Mouse (Mus musculus): ENCODE results near the gene Fermt2. TPM values are rescaled to one million over a fixed set of nuclear protein-coding genes. Genes with fewer than 3 reads are reported as not detected.

Gene Fermt2
- 100 to 1,000 TPM; 102 to 105 TPM for total RNA-seq (2021)
- long read RNA-seq, experiment 1, transcript Fermt2-201 (15 exons, 3,293 nt) = major isoform, 46 of 86 reads
- long read RNA-seq, experiment 1, partial matches to known transcripts = 22 of 86 reads
- long read RNA-seq, experiment 1, other reads (novel, unspliced or antisense) = 18 of 86 reads
- long read RNA-seq, experiment 2, transcript Fermt2-201 (15 exons, 3,293 nt) = major isoform, 31 of 75 reads
- long read RNA-seq, experiment 2, partial matches to known transcripts = 12 of 75 reads
- long read RNA-seq, experiment 2, other reads (novel, unspliced or antisense) = 32 of 75 reads

DNA sequence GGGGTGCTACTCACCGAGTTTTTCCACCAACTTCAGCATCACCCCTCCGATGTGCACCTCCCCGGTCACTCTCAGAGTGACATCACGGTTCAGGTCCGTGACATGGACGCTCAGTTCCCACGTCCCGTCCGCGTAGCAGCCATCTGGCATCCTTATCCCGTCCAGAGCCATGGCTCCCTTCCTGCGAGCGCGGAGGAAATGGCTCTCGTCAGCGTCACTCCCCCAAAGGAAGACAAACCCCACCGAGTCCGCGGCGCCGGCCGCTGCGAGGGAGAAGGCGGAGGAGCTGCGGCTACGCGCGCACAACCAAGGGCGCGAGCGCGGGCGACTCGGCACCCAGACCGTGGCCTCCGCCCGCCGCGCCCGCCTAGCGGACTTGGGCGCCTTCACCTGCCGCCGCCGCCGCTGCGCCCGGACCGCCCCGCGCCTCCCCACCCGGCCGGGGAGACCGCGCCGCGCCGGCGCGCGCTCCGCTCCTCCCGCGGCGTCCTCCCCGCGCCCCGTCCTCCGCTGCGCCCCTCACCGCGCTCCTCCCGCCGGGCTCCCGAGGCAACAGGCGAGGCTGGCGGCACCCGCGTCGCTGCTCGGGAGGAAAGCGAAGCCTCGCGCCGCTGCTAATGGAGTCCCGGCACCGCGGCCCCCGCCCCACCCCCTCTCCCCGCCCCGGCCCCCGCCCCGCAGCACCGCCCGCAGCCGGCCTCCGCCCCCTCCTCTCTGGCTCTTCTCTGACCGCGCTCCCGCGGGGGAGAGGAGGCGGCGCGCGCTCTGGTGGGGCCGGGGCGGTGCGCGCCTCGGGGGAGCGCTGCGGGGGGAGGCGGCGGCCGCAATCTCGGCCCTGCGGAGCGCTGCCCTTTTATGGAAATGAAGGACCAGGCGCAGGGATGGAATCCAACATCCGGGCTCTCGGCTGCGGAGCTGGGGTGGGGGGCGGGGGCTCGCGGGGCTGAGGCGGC is at the start of gene Fermt2:
Fermt2 (minus strand) TSS at position 708 of the 953 bp plus-strand sequence.
- DNase-seq (ENCODE audit: low spot score in 2 of 2) = peak; percentile 77 to 80

DNA sequence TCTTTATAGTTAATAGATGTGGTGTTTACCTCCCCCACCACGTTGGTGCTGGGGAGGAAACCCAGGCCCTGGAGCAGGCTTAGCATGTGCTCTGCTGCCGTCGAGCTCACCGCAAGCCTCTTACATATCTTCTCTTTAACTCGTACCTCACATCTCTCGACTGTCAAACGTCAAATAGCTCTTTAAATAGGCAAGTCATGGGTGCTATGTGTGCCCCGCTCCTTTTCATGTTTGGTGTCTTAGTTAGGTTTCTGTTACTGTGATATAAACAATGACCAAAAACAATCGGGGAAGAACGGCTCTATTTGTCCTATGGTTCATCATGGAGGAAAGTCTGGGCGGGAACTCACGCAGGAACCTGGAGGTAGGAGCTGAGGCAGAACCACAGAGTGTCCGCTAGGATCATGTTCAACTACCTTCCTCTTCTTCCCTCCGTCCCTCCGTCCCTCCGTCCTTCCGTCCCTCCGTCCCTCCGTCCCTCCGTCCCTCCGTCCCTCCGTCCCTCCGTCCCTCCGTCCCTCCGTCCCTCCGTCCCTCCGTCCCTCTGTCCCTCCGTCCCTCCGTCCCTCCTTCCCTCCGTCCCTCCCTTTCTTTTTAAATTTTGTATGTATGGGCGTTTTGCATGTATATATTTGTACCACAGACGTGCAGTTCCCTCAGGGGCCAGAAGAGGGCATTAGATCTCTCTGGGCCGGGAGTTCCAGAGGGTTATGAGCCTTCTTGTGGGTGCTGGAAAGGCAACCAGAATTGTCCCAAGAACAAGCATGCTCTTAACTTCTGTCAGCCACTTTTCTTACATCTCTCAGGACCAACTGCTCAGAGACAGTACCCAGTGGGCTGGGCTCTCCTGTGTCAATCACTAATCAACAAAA is 36.4 kb upstream of the Fermt2 start:
- peak in 1 of 2 experiments; percentile 55 for DNase-seq (ENCODE audit: low spot score in 2 of 2)

DNA sequence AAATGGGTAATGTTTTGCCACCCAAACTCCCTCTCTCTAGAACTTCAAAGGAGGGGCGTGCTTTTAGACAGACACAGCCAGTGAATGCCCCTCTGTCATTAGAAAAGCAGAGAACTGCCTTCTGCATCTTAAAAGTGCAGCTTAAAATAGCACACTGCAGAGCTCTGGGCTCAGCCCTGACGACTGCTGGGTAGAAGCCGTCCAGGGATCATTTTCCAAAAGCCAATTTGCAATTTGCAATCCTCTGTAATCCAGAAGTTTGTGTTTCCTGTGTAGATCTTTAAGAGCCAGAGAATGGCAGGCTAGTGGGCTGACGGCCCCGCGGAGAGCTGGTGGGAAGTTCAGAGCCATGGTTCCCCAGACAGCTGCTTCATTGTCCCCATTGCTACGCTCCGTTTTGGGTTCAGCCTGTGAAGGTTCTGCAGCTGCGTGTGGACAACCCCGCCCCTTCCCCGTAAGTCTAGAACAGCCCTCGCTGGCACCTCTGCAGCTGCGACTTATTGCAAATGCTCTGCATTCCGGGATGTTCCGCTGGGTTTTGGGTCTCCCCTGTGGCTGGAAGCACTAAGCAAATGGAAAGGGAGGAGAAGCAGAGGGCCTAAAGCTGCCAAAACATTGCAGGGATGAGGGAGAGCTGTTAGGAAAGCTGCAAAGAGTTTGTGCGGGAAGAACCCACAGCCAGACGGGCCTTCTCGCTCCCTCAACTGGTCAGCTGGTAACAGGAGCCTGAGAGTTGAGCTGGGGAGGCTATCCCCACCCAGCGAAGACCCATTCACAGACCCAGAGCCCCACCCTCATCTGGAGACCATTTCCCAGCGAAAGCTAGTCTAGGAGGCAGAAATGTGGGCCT is 35.5 kb upstream of the Fermt2 start:
- DNase-seq (ENCODE audit: low spot score in 2 of 2) = peak in 1 of 2 experiments; percentile 52

DNA sequence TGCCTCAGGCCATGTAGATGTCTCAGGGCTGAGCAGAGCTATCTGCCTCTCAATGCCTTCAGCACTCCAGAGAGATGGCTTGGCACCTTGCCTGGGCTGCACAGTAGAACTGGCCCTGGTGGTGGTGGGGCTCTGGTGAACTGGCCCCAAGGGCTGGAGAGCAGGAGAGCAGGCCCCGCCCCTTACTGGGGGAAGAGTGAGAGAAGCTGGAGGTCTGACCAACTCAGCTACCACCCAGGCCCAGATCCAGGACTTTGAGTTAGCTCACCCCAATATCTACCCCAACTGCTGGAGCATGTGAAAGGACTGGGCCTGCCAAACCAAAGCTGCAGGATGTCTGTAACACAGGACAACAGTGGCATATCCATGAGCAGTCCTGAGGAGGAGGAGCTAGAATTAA is 33.7 kb upstream of the Fermt2 start:
- DNase-seq (ENCODE audit: low spot score in 2 of 2) = no peak

DNA sequence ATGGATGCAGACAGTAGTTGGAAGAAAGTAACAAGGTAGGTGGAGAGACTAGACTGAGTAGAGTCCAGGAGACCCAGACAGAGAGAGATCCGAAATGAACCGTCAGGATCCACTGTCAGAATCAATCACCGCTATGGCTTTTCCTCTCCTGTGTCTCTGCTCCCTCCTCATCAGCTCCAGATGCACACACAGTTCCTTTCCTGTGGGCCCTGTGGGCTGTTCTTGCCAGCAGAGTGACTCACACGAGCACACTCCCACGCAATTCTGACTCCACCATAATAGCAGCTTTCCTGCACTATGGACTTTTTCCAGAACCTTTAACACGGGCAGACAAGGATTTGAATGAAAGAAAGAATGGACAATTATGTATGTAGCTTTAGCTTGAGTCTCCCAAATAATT is 31.8 kb upstream of the Fermt2 start:
- peak in 1 of 2 experiments; percentile 41 for DNase-seq (ENCODE audit: low spot score in 2 of 2)

DNA sequence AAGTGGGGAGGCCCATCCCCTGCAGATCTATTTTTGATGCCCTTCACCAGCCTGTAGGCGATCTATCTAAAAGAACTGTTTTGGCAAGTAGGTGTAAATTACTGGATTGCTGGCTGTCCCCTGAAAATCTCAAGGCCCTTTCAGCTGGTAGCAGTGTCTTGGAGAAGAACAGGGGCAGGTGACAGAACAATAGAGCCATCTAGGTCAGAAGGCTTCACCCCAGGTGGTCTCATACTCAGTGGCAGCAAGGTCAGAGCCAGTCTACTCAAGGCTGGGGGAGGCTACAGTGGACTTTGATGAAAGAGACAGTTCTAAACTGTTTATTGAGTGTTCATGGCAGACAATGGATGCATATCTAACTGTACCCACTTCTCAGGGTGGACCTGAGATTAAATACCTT is 29.1 kb upstream of the Fermt2 start:
- DNase-seq (ENCODE audit: low spot score in 2 of 2) = no peak

DNA sequence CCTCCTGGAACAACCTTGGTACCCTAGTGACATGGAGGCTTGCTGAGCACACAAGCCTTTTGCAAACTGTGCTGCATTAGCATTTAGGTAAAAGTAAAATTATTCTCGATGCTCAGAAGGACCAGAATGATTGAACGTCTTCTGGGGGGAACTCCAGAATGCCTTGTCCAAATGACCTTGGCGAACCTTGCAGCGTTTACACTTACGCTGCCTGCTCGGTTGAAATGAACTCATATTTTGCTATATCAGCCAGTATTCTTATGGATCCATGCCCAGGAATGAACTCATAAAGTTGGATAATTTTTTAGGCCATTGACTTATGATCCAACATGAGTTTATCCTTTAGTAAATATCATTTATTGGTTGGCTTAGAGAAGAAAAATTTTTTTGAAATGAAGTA is 24.4 kb upstream of the Fermt2 start:
- DNase-seq (ENCODE audit: low spot score in 2 of 2) = no peak

DNA sequence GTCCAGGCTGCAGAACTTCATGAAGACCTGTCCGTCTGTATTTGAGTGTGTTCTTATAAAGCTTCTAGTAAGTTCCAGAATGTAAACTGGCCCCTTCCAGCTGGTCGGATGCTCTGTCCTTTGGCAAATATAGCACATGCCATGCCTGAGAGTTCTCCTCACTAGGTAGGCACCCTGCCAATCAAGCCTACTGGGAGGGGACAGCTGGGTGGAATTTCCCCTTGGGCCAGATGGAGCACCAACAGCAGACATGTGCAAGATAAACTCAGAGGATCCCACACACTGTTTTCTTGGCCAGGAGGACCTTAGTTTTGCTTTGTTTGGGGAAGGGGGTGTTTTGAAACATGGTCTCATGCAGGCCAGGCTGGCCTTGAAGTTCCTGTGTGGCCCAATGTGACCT is 23.9 kb upstream of the Fermt2 start:
- DNase-seq (ENCODE audit: low spot score in 2 of 2) = peak in 1 of 2 experiments; percentile 69

DNA sequence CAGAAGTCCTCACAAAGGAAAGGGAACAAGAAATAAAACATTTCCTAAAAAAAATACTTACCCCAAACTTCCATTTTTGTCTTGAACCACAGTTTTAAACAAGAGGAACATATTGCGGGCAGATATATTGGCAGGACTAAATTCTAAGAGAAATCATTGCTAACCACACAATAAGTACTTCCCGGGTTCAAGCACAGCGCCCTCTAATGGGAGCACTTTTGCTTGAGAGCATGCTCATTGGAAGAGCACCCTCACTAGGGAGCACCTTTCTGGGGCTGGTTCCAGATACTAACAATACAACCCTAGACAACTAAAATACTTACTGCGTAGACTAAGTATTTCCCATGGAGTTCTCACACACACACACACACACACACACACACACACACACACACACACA is 22.5 kb upstream of the Fermt2 start:
- no peak for DNase-seq (ENCODE audit: low spot score in 2 of 2)

DNA sequence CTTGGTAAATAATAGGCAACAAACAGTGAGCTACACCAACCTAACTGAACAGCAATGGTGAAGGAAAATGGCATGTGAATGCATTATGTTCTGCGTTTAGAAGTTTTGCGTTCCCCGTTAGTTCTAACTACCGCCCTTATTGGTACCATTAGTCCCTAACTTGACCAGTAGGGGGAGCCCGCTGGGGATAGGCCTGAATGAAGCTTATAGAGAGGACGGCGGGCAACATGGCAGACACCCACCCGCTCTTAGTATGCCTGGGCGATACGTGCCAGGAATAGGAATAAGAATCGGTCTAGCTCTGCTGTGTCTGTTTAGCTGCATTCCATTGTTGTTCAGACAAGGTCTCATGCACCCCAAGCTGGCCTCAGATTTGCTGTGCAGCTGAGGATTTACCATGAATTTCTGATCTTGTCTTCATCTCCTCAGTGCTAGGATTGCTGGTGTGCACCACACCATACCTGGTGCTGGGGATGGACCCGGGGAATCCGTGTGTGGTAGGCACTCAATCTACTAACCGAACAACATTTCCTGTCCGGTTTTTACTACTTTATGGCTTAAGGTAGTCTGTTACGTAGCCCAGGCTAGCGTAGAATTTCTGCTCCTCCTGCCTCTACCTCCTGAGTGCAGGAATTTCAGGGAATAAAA is 21.3 kb upstream of the Fermt2 start:
- no peak for DNase-seq (ENCODE audit: low spot score in 2 of 2)

DNA sequence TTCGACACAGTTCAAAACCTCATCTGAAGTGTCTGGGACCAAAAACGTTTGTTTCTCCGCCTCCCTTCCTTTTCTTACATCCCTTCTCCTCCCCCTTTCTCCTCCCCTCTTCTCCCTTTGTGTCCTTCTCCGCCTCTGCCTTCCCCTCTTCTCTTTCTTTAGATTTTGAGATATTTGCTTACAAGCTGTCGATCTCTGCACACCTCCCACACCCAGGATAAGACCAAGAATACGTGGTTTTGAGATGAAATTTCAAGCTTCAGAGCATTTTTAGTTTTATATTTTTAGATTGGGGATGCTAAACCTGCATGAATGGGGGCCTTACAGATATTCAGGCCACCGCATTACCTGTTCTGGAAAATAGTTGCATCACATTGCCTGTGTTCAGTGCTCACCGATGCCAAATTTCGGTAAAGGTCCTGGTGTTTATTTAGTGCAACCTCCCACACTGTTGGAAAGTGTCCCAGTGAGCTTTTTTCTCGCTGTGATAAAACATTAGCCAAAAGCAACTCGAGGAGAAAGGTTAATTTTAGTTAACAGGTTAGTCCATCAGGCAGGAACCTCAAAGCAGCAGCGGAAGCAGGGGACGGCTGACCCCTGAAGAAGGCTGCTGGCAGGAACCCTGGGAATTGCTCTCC is 20.2 kb upstream of the Fermt2 start:
- peak in 1 of 2 experiments; percentile 26 for DNase-seq (ENCODE audit: low spot score in 2 of 2)

DNA sequence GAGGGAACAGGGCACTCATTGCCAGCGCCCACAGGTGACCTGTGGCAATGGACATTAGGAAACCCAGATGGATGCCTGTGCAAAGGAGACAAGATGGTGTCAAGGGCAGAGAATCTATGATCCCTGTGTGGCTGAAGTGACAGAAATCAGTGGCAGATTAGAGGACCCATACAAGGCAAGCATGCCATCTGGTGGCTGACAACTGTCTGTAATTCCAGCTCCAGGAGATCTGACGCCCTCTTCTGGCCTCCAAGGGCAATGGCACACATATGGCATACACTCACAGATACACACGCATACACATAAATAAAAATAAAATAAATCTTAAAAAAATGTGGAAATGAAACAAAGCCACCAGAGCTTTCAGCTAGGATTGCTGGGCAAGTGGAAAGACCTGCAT is 18.2 kb upstream of the Fermt2 start:
- no peak for DNase-seq (ENCODE audit: low spot score in 2 of 2)

DNA sequence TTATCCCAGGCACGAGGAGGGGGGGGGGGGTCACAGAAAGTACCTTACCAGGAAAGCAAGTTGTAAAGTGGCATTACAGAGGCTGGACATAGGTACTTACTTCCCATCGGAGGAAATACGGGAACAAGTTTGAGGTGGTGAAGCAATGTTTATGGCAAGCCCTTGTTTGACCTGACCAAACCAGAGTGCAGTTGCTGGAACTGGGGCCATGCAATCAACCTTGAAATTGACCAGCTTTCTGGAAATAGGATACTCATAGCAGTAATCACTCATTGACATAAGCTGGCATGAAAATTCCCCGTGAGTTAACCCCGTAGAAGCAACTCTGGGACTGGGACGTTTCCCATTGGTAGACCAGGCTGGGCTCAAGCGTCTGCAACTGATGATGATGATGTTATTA is 15.0 kb upstream of the Fermt2 start:
- no peak for DNase-seq (ENCODE audit: low spot score in 2 of 2)

DNA sequence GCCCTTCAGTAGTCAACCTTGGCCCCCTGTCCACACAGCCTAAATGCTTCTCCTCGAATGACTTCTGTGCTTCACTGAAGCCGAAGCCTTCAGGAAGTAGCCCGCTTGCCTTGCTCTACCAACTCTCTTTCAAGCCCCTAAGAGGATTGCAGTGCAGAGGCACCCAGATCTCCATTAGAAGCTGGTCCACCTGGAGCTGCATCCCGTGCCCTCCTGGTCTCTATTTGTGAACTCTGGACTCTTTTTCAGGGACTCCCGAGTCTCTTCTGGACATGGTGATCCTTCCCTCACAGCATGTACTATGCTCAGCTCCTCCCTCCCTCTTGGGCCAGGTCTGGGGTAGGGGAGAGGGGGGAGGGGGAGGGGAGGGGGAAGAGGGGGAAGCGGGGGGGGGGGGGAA is 14.1 kb upstream of the Fermt2 start:
- DNase-seq (ENCODE audit: low spot score in 2 of 2) = no peak

DNA sequence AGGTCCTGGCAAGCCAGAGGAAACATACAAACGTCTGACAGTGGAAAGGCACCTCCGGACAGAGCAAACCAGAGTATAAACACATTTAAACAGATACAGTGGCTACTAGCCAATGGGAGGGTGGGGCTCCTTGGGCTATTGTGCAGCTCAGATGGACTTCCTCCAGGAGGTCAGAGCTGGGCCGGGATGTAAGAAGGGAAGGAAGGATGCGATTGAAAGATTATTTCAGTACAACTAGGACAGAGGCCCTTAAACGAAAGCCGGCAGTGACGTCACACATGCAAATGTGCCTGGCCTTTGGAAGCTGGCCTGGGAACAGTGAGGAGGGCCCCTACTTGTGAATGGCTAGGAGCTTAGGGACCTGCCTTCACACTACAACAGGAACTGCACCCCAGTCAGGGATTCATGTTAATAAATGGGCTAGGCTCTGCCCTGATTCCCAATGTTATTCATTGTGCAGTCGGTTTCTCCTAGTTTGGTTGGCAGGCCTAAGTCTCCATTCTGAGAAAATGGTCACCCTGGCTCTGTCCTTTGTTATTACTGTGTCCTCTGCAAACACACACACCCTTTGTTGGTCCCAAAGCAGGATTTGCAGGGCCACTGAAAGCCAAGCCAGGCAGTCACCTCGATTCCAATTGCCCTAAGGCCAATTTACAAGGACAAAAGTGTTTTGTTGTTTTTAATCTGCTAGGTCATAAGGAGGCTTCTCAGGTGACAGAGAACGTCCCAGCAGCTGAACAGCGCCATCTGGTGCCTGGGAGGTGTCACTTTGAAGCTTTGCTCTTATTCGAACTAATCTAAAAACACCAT is 9.9 kb upstream of the Fermt2 start:
- peak; percentile 59 to 72 for DNase-seq (ENCODE audit: low spot score in 2 of 2)

DNA sequence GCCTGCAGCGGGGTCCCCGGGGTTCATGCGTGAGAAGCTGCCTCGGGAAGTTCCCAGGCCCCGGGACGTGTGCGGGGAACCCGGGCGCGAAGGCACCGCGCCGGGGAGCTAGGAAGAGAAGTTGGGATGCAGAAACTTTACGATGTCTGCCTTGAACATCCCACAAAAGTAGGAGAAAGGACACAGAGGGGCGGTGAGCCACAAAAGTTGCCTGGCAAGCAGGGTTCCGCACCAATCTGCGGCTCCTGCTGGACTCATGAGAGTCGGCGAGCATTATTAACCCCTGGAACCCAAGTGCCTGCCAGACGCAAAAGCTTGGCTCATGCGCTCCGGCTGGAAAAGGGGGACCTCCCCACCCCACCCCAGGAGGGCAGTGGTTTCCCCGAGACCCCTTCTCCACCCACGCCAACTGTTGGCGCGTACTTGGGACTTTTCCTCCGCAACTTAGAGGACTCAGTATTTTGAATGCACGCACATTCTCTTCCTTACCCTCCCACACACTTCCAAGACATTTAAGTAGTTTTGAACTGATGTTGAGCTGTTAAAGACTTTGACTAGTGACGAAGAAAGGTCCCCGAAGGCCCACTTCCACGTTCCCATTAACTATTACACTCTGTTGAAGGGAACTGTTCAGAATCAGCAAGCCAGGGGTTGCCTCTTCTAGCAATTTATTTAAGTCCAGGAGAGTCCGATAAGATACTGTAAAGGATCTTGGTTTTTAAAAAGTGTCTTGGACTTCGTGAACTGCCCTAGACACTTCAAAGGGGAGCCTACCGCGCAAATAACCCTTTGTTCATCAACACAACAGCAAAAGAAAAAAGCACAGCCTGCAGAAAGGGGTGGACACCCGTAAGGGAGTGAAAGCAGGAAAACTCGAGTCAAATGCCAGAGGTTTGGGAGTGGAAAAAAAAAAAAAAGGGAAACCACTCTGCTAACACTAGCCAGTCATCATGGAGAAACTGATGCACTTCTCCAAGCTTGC is 737 bp upstream of the Fermt2 start:
- peak in 1 of 2 experiments; percentile 41 for DNase-seq (ENCODE audit: low spot score in 2 of 2)

DNA sequence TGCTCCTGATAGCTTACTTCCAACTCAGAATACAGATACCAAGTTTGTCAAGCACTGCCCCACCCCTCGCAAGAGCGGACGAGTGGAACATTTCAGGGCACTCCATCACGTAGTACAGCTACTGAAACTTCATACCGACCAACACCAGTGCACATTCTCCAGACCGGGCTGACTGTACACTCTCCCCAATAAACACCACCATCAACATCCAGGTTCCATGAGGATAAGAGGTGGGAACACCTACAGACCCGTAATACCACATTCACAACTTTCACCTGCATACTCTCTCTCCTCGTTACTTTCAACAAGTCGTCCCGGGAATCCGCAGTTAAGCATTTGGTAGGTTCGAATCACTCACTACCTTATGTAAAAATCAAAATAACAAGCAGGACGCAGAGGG is 1.1 kb downstream of the Fermt2 start:
- DNase-seq (ENCODE audit: low spot score in 2 of 2) = no peak

Measured in layer of hippocampus, postnatal 14 days (tissue).